Mouse (Mus musculus) embryonic facial prominence, embryonic 14.5 days (tissue): Measurements from ENCODE around the gene Gtf2b. TPM values are rescaled to one million over a fixed set of nuclear protein-coding genes. Genes with fewer than 3 reads are reported as not detected.

ENCODE experiments used
- ATAC-seq: fragments of 200-750 bp; cut with Nextera tagmentation; 2 replicates; pipeline ENCODE4 v1.8.0; 2017; ENCODE audit warnings: low read depth, moderate number of reproducible peaks, moderate TSS enrichment
- DNase-seq: peaks from one replicate; pipeline ENCODE4 v3.0.0-alpha.2; 2015; ENCODE audit warnings: low spot score
- H3K27ac ChIP-seq: fragments of 300-500 bp; sonication (generic); replicated peaks from 2 replicates; pipeline ENCODE4 v1.5.1; 2014; ENCODE audit warnings: low read depth, mild to moderate bottlenecking, low read length, moderate library complexity
- H3K27me3 ChIP-seq: fragments of 300-500 bp; sonication (generic); replicated peaks from 2 replicates; pipeline ENCODE4 v1.6.1; 2014; ENCODE audit warnings: low read length; ENCODE audit not compliant: control insufficient read depth, insufficient read depth
- H3K36me3 ChIP-seq: fragments of 300-500 bp; sonication (generic); 2 replicates; pipeline ENCODE4 v1.6.1; 2014; ENCODE audit warnings: low read length, mixed read lengths; ENCODE audit not compliant: control insufficient read depth, insufficient read depth
- H3K4me1 ChIP-seq: fragments of 300-500 bp; sonication (generic); 2 replicates; pipeline ENCODE4 v1.6.1; 2014; ENCODE audit warnings: antibody characterized with exemption, low read length; ENCODE audit not compliant: control insufficient read depth, insufficient read depth
- H3K4me2 ChIP-seq: fragments of 300-500 bp; sonication (generic); 2 replicates; pipeline ENCODE4 v1.6.1; 2014; ENCODE audit warnings: low read depth, mild to moderate bottlenecking, low read length, moderate library complexity, mixed read lengths
- H3K4me3 ChIP-seq: fragments of 300-500 bp; sonication (generic); 2 replicates; pipeline ENCODE4 v1.5.1; 2014; ENCODE audit warnings: low read depth, mild to moderate bottlenecking, low read length
- H3K9ac ChIP-seq: fragments of 300-500 bp; sonication (generic); 2 replicates; pipeline ENCODE4 v1.6.1; 2014; ENCODE audit warnings: low read depth, mild to moderate bottlenecking, low read length, moderate library complexity, mixed read lengths
- H3K9me3 ChIP-seq: fragments of 300-500 bp; sonication (generic); 2 replicates; pipeline ENCODE4 v1.6.1; 2016; ENCODE audit warnings: low read length; ENCODE audit not compliant: control insufficient read depth
- WGBS: fragments of 180-500 bp; shearing (Covaris S2); extraction: QIAGEN DNeasy Blood & Tissue Kit; methylation state at CpG from one replicate; pipeline ENCODE4 v1.1.7; 2014; 5-methylcytosine and 5-hydroxymethylcytosine counted together
- polyA plus RNA-seq: library from polyadenylated mRNA; unstranded; fragments of >200 nt; fragmentation: Nextera tagmentation; extraction: Ambion mirVana; gene quantifications from 2 replicates; pipeline ENCODE4 v1.2.1, GENCODE M21; 2014

The Gtf2b gene
- polyA plus RNA-seq, 1 experiment from 2014 or later = 80.0 TPM

DNA sequence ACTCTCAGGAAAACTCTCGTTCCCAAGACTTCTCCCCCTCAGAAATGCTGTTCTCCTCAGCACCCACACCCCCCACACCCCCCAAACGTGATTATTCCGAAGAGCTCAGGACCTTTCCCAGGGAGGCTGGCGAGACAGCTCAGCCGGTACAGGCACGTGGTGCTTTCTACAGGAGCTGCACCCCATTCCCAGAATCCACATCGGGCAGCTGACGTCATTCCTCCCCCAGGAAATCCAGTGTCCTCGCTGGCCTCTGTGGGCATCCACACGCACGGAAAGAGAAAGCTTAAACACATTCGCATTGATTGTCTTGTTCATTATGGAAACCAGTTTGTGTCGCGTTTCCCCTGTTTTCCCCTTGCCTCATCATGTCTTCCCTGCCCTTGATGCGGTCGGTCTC lies 15.7 kb upstream of the Gtf2b start:
- WGBS = 84% methylated on average over 16 of the region's 16 CpGs
- no peaks in the 10 kb centered on the region for H3K36me3 ChIP-seq
- ATAC-seq (no peak), DNase-seq (no peak)
- H3K27ac ChIP-seq = no peak overlapping the region
- no peak overlapping the region for H3K4me3 ChIP-seq
- H3K27me3 ChIP-seq = no peaks in the 10 kb centered on the region
- no peak overlapping the region for H3K4me2 ChIP-seq
- no peaks in the 10 kb centered on the region for H3K4me1 ChIP-seq
- H3K9ac ChIP-seq = no peak overlapping the region
- no peaks in the 10 kb centered on the region for H3K9me3 ChIP-seq

DNA sequence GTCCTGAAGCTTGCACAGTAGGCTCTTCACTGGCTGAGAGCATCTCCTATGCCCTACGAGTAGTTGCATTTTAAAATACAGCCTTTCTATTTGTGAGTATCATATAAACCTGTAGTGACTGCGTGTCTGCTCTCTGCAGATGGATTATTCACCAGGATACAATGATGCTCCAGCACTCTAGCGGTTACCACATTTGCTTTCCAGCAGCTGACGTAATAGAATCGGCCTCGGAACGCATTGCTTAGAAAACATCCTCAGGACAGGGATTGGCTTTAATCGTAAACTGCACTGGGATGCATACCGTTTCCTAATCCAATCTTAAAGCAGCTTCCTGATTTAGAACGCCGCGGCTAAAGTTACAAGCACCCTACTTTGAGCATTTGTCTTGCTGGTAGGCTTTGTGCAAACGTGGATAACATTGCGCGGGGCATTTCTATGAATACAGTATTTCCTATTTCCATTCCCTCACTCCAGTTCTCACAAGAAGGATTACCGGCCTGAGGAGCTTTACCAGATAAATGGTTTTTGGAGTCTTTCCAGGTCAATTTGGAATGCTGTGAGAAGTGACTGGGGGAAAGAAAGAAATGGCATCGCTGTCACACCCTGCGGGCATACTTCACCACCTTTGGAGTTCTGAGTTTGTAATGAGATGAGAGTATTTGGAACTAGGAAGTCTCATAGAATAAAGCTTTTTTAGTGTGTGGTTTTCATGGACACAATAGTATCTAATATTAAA lies 9.5 kb upstream of the Gtf2b start:
- WGBS = 68% methylated on average over 18 of the region's 18 CpGs
- Histone ChIP-seq H3K4me3 (no peak overlapping the region), H3K9me3 (no peaks in the 10 kb centered on the region), H3K9ac (no peak overlapping the region), H3K36me3 (no peaks in the 10 kb centered on the region), H3K27ac (no peak overlapping the region), H3K27me3 (no peaks in the 10 kb centered on the region), H3K4me2 (no peak overlapping the region), H3K4me1 (no peaks in the 10 kb centered on the region)
- peak; percentile 84; the same call in 1 of the 2 replicates for ATAC-seq
- DNase-seq = peak; percentile 58

DNA sequence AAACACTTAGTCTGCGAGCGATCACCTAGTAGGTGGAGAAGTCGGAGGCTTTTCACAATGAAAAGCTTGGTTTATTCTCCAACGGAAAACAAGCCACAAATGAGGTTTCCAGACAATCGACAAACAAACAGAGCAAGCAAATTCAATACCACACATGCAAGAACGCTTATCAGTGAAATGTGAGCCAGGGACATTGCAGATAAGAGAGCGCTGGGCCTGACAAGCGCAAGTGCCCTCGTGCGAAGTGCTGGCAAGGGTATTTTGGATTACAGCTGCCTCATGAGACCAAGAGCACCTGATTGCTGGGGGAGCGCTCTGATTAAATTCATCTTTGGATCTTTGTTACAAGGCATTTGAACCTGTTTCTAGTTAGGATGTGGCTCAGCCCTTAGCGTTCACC lies 7.0 kb upstream of the Gtf2b start:
- H3K36me3 ChIP-seq = no peaks in the 10 kb centered on the region
- H3K4me1 ChIP-seq = no peaks in the 10 kb centered on the region
- H3K4me3 ChIP-seq = no peak overlapping the region
- H3K9me3 ChIP-seq = no peaks in the 10 kb centered on the region
- no peaks in the 10 kb centered on the region for H3K27me3 ChIP-seq
- H3K4me2 ChIP-seq = no peak overlapping the region
- ATAC-seq (no peak), DNase-seq (no peak)
- H3K9ac ChIP-seq = no peak overlapping the region
- 50% methylated on average over 12 of the region's 12 CpGs for WGBS
- no peak overlapping the region for H3K27ac ChIP-seq

DNA sequence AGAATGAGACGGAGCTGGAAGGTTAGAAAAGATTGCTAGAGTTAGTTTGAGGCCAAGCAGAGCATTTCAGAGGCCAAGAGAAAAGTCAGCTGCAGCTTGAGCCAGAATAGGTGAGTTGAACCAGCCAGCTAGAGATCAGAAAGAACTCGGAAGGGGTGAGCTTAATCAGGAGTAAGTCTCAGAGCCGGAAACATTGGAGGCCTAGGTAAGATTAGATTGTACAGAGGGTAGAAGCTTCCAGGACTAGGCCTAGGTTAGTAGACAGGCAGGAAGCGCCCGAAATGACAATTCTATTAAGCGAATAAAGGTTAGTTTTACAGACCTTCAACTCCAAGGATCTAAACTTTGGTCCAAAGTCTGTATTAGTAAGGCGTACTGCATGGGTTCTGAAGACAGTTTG lies 6.3 kb upstream of the Gtf2b start:
- no peaks in the 10 kb centered on the region for H3K27me3 ChIP-seq
- ATAC-seq = no peak
- no peak overlapping the region for H3K4me2 ChIP-seq
- WGBS = 82% methylated on average over 7 of the region's 7 CpGs
- H3K27ac ChIP-seq = no peak overlapping the region
- no peak overlapping the region for H3K4me3 ChIP-seq
- no peak for DNase-seq
- H3K9ac ChIP-seq = no peak overlapping the region
- no peaks in the 10 kb centered on the region for H3K36me3 ChIP-seq
- no peaks in the 10 kb centered on the region for H3K9me3 ChIP-seq
- H3K4me1 ChIP-seq = no peaks in the 10 kb centered on the region

GRCm38 (mm10) chr3:142760356-142760755 lies 4.5 kb upstream of the Gtf2b start:
- no peaks in the 10 kb centered on the region for H3K4me1 ChIP-seq
- no peaks in the 10 kb centered on the region for H3K36me3 ChIP-seq
- H3K9ac ChIP-seq = no peak overlapping the region
- no peak overlapping the region for H3K4me3 ChIP-seq
- no peak overlapping the region for H3K27ac ChIP-seq
- ATAC-seq (no peak), DNase-seq (no peak)
- H3K4me2 ChIP-seq = no peak overlapping the region
- no peaks in the 10 kb centered on the region for H3K9me3 ChIP-seq
- WGBS = 68% methylated on average over 6 of the region's 6 CpGs
- H3K27me3 ChIP-seq = no peaks in the 10 kb centered on the region

- H3K9me3 ChIP-seq = no peaks in the 10 kb centered on the region
- peak overlapping the region; percentile 89 for H3K9ac ChIP-seq
- H3K4me3 ChIP-seq = peak overlapping the region; percentile 88
- WGBS = 16% methylated on average over 10 of the region's 10 CpGs
- peaks cover 15% of the 10 kb centered on the region for H3K4me1 ChIP-seq
- DNase-seq (no peak), ATAC-seq (no peak)
- no peaks in the 10 kb centered on the region for H3K27me3 ChIP-seq
- peak overlapping the region; percentile 82 for H3K4me2 ChIP-seq
- H3K27ac ChIP-seq = peak overlapping the region; percentile 89
- H3K36me3 ChIP-seq = no peaks in the 10 kb centered on the region
Measured at GRCm38 (mm10) chr3:142765778-142766165, 927 bp downstream of the Gtf2b start.

DNA sequence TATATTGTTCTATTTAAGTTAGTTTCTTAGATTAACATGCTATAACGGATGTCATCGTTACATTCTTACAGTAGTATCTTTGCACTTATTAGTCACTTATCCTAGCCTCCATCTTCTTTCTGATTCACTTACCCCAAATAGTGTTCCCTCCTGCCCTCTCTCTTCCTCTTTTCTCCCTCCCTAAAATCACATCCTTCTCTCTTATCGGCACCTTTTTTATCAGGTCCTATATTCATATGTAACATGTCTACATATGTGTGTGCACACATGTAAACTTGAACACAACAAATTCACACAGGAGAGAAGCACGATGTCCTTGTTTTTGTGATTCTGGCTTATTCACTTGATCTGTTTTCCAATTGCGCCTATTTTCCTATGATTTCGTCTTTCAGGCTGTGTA lies 3.7 kb downstream of the Gtf2b start:
- no peak overlapping the region for H3K4me3 ChIP-seq
- H3K4me2 ChIP-seq = no peak overlapping the region
- no peak for ATAC-seq
- peaks cover 21% of the 10 kb centered on the region; the same call in 1 of the 2 replicates for H3K36me3 ChIP-seq
- H3K9ac ChIP-seq = no peak overlapping the region
- peaks cover 15% of the 10 kb centered on the region for H3K4me1 ChIP-seq
- no peak overlapping the region for H3K27ac ChIP-seq
- no peaks in the 10 kb centered on the region for H3K27me3 ChIP-seq
- H3K9me3 ChIP-seq = no peaks in the 10 kb centered on the region
- no peak for DNase-seq
- WGBS = 97% methylated on average over 6 of the region's 6 CpGs

- H3K27ac ChIP-seq = no peak overlapping the region
- no peak overlapping the region for H3K9ac ChIP-seq
- no peaks in the 10 kb centered on the region for H3K27me3 ChIP-seq
- WGBS = 42% methylated on average over 1 of the region's 1 CpGs
- DNase-seq (no peak), ATAC-seq (no peak)
- no peaks in the 10 kb centered on the region for H3K9me3 ChIP-seq
- H3K4me2 ChIP-seq = no peak overlapping the region
- H3K4me1 ChIP-seq = peaks cover 15% of the 10 kb centered on the region
- H3K36me3 ChIP-seq = peaks cover 31% of the 10 kb centered on the region
- H3K4me3 ChIP-seq = no peak overlapping the region
Measured at GRCm38 (mm10) chr3:142770518-142770917, 5.7 kb downstream of the Gtf2b start.

GRCm38 (mm10) chr3:142773538-142774191 lies 8.8 kb downstream of the Gtf2b start:
- ATAC-seq = no peak
- 78% methylated on average over 4 of the region's 4 CpGs for WGBS
- no peak overlapping the region for H3K4me2 ChIP-seq

More at GRCm38 (mm10) chr3:142773538-142774191, 8.8 kb downstream of the Gtf2b start:
- H3K9me3 ChIP-seq = no peaks in the 10 kb centered on the region
- no peak overlapping the region for H3K27ac ChIP-seq
- no peak for DNase-seq
- no peak overlapping the region for H3K9ac ChIP-seq
- H3K4me3 ChIP-seq = no peak overlapping the region
- H3K27me3 ChIP-seq = no peaks in the 10 kb centered on the region
- no peaks in the 10 kb centered on the region for H3K4me1 ChIP-seq
- peaks cover 48% of the 10 kb centered on the region for H3K36me3 ChIP-seq
